Mouse (Mus musculus): ENCODE results near the gene Il1rap.

GRCm38 (mm10) chr16:26596440-26596839, 14.9 kb downstream of the Il1rap start:
- TF ChIP-seq NELFE (IDR thresholded peaks at IDR 0.05; ENCODE audit: low read depth, low read length) (no peak), ETS1 (IDR thresholded peaks at IDR 0.05; ENCODE audit: low read depth, low read length) (no peak), CTCF (IDR thresholded peaks at IDR 0.05 in 2 of 3, conservative IDR thresholded peaks at IDR 0.05 in 1 of 3; ENCODE audit: control insufficient read depth in 1 of 3, insufficient read depth in 1 of 3, low read depth in 2 of 3, low read length in 3 of 3, poor library complexity in 1 of 3, severe bottlenecking in 1 of 3) (no peak), EP300 (IDR thresholded peaks at IDR 0.05; ENCODE audit: low read depth in 1 of 2, low read length in 2 of 2) (no peak)

Data from MEL (cell line).